Mouse (Mus musculus) neural tube, embryonic 13.5 days (tissue): Measurements from ENCODE around the gene Gm17606. TPM values are rescaled to one million over a fixed set of nuclear protein-coding genes. Genes with fewer than 3 reads are reported as not detected.

Experiments
- ATAC-seq: fragments of 200-750 bp; cut with Nextera tagmentation; 2 replicates; pipeline ENCODE4 v1.8.0; 2017; ENCODE audit warnings: low read depth, mild to moderate bottlenecking, moderate TSS enrichment, moderate library complexity
- H3K27ac ChIP-seq: fragments of 300-500 bp; sonication (generic); replicated peaks from 2 replicates; pipeline ENCODE4 v1.5.1; 2015; ENCODE audit warnings: moderate library complexity, mild to moderate bottlenecking, inconsistent platforms
- H3K27me3 ChIP-seq: fragments of 300-500 bp; sonication (generic); 2 replicates; pipeline ENCODE4 v1.6.1; 2015; ENCODE audit warnings: mild to moderate bottlenecking, inconsistent platforms
- H3K36me3 ChIP-seq: fragments of 300-500 bp; sonication (generic); 2 replicates; pipeline ENCODE4 v1.6.1; 2015; ENCODE audit warnings: mild to moderate bottlenecking, inconsistent platforms
- H3K4me1 ChIP-seq: fragments of 300-500 bp; sonication (generic); replicated peaks from 2 replicates; pipeline ENCODE4 v1.6.1; 2015; ENCODE audit warnings: inconsistent platforms
- H3K4me2 ChIP-seq: fragments of 300-500 bp; sonication (generic); 2 replicates; pipeline ENCODE4 v1.6.1; 2015; ENCODE audit warnings: inconsistent platforms, mild to moderate bottlenecking, moderate library complexity
- H3K4me3 ChIP-seq: fragments of 300-500 bp; sonication (generic); 2 replicates; pipeline ENCODE4 v1.5.1; 2015; ENCODE audit warnings: mild to moderate bottlenecking, inconsistent platforms
- H3K9ac ChIP-seq: fragments of 300-500 bp; sonication (generic); 2 replicates; pipeline ENCODE4 v1.6.1; 2015; ENCODE audit warnings: moderate library complexity, mild to moderate bottlenecking, inconsistent platforms
- H3K9me3 ChIP-seq: fragments of 300-500 bp; sonication (generic); 2 replicates; pipeline ENCODE4 v1.6.1; 2016; ENCODE audit warnings: inconsistent platforms
- WGBS: fragments of 180-500 bp; shearing (Covaris S2); methylation state at CpG from one replicate; pipeline ENCODE4 v1.1.7; 2015; 5-methylcytosine and 5-hydroxymethylcytosine counted together
- polyA plus RNA-seq: library from polyadenylated mRNA; unstranded; fragments of >200 nt; fragmentation: Nextera tagmentation; extraction: Ambion mirVana; gene quantifications from 2 replicates; pipeline ENCODE4 v1.2.1, GENCODE M21; 2015

The Gm17606 gene
- polyA plus RNA-seq, 1 experiment from 2014 or later: not detected

DNA sequence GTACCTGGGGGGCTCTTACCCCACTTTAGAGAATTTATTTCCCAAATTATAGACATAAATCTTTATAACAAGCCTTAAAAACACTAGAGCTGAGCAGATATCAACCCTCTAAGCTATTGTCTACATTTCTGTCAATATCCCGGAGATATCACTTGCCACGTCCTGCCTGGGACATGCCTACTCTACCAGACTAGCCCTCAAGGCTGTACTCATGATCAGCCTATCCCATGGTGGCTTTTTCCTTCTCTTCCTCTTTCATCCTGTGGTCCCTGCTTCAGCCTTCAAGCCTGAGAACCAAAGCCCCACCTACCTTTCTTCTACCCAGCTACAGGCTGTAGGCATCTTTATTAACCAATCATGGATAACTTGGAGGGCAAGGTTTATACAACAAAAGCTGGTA is 11.0 kb upstream of the Gm17606 start:
- no peak for ATAC-seq
- Histone ChIP-seq H3K9ac (no peak overlapping the region), H3K4me3 (no peak overlapping the region), H3K27ac (no peak overlapping the region), H3K4me2 (no peak overlapping the region), H3K4me1 (peaks cover 16% of the 10 kb centered on the region; the same call in 1 of the 2 replicates), H3K27me3 (no peaks in the 10 kb centered on the region), H3K36me3 (peaks cover 55% of the 10 kb centered on the region), H3K9me3 (no peaks in the 10 kb centered on the region)
- WGBS: 90% methylated on average over 2 of the region's 2 CpGs

DNA sequence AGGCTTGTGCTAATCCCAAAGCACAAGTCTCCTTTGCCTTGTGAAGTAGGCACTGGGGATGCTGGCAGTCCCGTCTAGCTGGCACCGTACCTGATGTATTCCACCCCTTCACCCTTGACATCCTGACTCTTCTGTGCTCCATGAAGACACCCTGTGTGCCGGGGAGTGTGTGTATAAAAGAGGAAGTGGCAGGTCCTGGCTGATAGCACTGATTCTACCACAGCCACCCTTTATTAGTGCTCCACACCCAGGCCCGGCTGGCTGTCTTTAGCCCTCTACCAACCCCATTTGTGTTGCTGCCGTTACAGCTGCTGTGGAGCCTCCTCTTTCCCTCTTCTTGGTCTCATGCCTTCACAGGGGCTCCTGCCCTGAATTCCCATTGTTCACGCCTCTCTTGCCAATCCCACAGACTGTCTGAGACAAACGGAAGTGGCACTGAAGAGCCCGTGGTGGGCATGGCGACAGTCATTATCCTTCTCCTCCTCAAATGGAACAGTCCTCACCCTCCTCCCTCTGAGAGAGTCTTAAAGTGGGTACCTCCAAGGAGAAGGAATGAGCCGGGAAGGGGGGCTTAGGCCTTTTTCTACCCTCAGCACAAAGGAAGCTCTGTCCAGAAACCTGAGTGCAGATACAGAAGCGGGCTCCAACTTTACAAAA is 10.0 kb upstream of the Gm17606 start:
- Histone ChIP-seq H3K4me3 (no peak overlapping the region), H3K27me3 (no peaks in the 10 kb centered on the region), H3K9me3 (no peaks in the 10 kb centered on the region), H3K9ac (no peak overlapping the region), H3K27ac (peak overlapping the region; percentile 75), H3K36me3 (peaks cover 61% of the 10 kb centered on the region), H3K4me2 (no peak overlapping the region), H3K4me1 (peaks cover 16% of the 10 kb centered on the region; the same call in 1 of the 2 replicates)
- WGBS: 69% methylated on average over 11 of the region's 11 CpGs
- ATAC-seq: peak; percentile 60

DNA sequence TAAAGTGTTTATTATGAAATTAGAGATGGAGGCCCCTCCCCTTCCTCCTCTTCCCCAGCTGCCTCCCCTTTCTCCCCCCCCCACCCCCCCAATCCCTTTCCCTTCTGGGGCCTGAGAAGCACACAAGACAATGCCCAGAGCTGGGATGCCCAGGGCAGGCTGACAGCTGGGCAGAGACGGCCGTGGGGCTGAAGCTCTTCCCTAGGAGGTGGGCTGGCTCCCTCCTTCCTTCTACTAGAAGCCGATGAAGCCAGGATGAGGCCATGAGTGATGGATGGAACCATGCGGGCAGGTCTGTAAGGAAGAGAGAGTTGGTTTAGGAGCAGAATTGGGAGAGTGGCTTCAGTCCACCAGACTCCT is 9.5 kb upstream of the Gm17606 start:
- Histone ChIP-seq H3K36me3 (peaks cover 66% of the 10 kb centered on the region), H3K9ac (no peak overlapping the region), H3K4me3 (no peak overlapping the region), H3K27ac (peak overlapping the region; percentile 75), H3K27me3 (no peaks in the 10 kb centered on the region), H3K4me2 (no peak overlapping the region), H3K4me1 (peaks cover 16% of the 10 kb centered on the region; the same call in 1 of the 2 replicates), H3K9me3 (no peaks in the 10 kb centered on the region)
- WGBS: 45% methylated on average over 4 of the region's 4 CpGs
- peak; percentile 52 for ATAC-seq

DNA sequence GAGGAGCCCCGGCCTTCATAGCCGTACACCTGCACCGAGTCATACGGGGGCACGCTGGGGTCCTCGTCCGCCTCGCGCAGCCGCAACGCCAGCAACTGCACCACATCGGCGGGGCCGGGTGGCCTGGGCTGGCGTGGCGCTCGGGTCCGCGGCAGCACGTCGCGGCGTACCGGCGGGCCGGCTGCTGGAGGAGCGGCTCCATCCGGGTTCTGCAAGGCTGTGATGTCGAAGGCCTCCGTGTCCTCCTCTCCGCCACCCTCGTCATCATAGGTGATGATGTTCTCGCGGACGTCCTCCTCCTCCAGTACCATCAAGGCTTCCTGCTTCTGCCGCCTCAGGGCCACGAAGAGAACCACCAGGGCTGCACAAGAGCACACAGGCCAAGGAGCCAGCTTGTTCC is 8.5 kb upstream of the Gm17606 start:
- Histone ChIP-seq H3K4me3 (no peak overlapping the region), H3K9me3 (no peaks in the 10 kb centered on the region), H3K27me3 (no peaks in the 10 kb centered on the region), H3K4me1 (peaks cover 16% of the 10 kb centered on the region; the same call in 1 of the 2 replicates), H3K9ac (0 out of 2 replicates have a peak overlapping the region, but pooled peaks have one; percentile 1), H3K36me3 (peaks cover 77% of the 10 kb centered on the region), H3K4me2 (no peak overlapping the region), H3K27ac (peak overlapping the region; percentile 75)
- WGBS: 94% methylated on average over 37 of the region's 37 CpGs
- no peak for ATAC-seq

DNA sequence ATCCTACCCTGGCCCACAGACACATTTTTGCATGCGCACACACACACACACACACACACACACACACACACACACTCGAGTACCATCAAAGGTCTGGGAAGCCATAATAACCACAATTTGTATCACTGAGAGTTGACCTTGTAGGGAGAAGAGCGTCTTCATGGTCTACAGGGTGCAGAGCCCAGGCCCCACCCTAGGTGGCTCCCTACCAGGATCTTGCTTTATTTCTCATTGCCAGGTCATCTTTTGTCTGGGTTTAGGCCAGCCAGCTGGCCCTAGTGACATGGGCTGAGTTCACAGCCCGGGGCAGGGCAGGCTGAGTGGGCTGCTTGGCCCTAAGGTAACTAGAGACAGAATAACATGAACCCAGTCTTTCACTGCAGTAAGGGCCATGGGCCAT is 6.6 kb upstream of the Gm17606 start:
- Histone ChIP-seq H3K4me2 (no peak overlapping the region), H3K4me1 (peaks cover 31% of the 10 kb centered on the region), H3K9ac (no peak overlapping the region), H3K27me3 (no peaks in the 10 kb centered on the region), H3K27ac (no peak overlapping the region), H3K36me3 (peaks cover 95% of the 10 kb centered on the region), H3K9me3 (no peaks in the 10 kb centered on the region), H3K4me3 (no peak overlapping the region)
- 91% methylated on average over 4 of the region's 4 CpGs for WGBS
- no peak for ATAC-seq

DNA sequence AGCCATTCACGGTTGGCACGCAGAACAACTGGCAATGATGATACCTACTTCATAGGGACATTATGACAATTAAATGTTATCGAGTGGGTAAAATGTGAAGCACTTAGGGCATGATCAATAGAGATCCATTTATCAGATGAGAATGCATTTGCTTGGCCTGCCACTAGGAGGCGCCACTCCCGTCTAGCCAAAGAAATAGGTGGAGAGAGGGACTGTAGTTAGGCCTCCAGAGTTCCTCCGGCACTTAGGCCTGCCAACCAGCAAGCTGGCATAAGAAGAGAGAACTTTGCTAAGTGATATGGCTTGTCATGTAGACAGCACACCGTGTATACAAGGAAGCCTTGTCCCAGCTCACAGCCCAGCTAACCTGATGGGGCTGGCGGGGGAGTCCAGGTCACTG is 3.8 kb upstream of the Gm17606 start:
- Histone ChIP-seq H3K4me3 (no peak overlapping the region), H3K27me3 (no peaks in the 10 kb centered on the region), H3K9me3 (no peaks in the 10 kb centered on the region), H3K27ac (no peak overlapping the region), H3K9ac (no peak overlapping the region), H3K4me1 (peaks cover 31% of the 10 kb centered on the region), H3K4me2 (no peak overlapping the region), H3K36me3 (peaks cover 69% of the 10 kb centered on the region)
- no peak for ATAC-seq
- 52% methylated on average over 8 of the region's 8 CpGs for WGBS

DNA sequence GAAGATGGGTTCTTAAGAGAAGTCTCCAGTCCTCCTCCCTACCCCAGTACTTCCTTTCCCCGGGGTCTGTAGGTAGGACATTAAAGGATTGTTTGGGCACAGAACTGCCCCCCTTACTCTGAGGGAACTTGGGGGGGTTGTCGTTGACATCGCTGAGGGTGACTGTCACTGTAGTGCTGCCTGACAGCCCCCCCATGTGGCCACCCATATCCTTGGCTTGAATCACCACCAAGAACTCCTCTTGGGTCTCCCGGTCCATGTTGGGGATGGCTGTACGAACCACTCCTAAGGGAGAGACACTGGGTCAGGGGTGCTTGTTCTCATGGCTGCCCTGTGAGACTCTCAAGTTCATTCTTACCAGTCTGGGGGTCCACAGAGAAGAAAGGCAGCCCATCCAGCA is 2.5 kb upstream of the Gm17606 start:
- Histone ChIP-seq H3K4me1 (peaks cover 34% of the 10 kb centered on the region), H3K9me3 (no peaks in the 10 kb centered on the region), H3K4me3 (no peak overlapping the region), H3K27ac (no peak overlapping the region), H3K9ac (peak overlapping the region; percentile 83; the same call in 1 of the 2 replicates), H3K27me3 (no peaks in the 10 kb centered on the region), H3K4me2 (no peak overlapping the region), H3K36me3 (peaks cover 69% of the 10 kb centered on the region)
- no peak for ATAC-seq
- 79% methylated on average over 5 of the region's 5 CpGs for WGBS

DNA sequence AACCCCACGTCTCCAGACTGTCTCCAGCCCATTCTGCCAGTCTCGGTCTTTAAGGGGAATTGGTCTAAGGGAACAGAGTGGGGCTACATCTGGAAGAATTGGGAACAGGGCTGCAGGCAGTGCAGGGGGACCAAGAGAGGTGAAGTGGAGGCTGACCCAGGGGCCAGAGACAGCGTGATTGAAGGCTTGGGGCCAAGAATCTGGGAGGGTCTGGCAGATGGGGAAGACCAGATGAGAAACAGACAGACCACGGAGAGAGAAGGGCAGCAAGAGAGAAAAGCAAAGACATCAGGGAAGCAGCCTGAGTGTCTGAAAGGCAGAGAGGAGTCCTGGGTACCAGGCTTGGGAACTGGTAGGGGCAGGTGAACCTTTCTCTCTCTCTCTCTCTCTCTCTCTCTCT is 631 bp upstream of the Gm17606 start:
- H3K4me2 ChIP-seq: peak overlapping the region; percentile 74
- 14% methylated on average over 4 of the region's 4 CpGs for WGBS
- H3K36me3 ChIP-seq: peaks cover 69% of the 10 kb centered on the region
- H3K4me1 ChIP-seq: peaks cover 34% of the 10 kb centered on the region
- H3K27me3 ChIP-seq: no peaks in the 10 kb centered on the region
- H3K9ac ChIP-seq: peak overlapping the region; percentile 83
- no peak for ATAC-seq
- H3K4me3 ChIP-seq: peak overlapping the region; percentile 58
- H3K9me3 ChIP-seq: no peaks in the 10 kb centered on the region
- H3K27ac ChIP-seq: no peak overlapping the region; the same call in 1 of the 2 replicates

DNA sequence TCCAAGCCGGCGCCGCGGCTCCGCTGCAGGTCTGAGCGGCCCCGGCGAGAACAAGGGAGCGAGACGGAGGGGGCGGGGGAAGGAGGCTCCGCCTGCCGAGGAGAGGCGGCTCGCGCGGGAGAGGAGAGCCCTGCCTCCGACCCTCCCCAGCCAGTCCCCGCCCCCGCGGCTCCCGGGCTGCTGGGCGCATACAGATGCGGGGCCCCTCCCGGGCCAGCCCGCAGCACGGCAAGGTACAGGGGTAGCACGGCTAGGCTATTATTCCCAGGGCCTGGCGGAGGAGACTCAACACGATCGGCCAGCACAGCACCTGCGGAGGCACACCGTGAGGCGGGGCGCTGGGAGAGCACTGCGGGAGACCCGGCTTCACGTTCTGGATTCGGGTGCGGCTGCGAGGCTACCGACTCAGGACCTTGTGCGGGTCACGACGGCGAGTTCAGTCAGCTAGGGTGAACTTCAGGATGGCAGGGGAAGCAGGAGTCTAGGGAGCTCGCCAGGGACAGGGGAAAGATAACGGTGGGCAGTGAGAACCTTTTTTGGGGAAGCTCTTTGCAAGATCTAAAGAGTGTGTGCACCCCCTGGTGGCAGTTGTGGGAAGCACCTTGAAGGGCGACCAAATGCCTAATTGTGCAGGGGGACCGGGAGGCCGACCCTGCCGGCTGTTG is 685 bp downstream of the Gm17606 start, which contains the start of gene Cdh24:
Gene Cdh24 (minus strand): TSS at position 60 of the 665 bp plus-strand sequence.
- H3K9ac ChIP-seq: peak within 1 kb of the TSS; percentile 83
- under 1% methylated on average over 42 of the region's 52 CpGs for WGBS
- H3K27ac ChIP-seq: peak within 1 kb of the TSS; percentile 87
- peak; percentile 93 for ATAC-seq
- H3K27me3 ChIP-seq: no peaks in the 10 kb centered on the region
- peaks cover 34% of the 10 kb centered on the region for H3K4me1 ChIP-seq
- peaks cover 72% of the 10 kb centered on the region for H3K36me3 ChIP-seq
- peak within 1 kb of the TSS; percentile 74 for H3K4me2 ChIP-seq
- no peaks in the 10 kb centered on the region for H3K9me3 ChIP-seq
- H3K4me3 ChIP-seq: peak within 1 kb of the TSS; percentile 58

DNA sequence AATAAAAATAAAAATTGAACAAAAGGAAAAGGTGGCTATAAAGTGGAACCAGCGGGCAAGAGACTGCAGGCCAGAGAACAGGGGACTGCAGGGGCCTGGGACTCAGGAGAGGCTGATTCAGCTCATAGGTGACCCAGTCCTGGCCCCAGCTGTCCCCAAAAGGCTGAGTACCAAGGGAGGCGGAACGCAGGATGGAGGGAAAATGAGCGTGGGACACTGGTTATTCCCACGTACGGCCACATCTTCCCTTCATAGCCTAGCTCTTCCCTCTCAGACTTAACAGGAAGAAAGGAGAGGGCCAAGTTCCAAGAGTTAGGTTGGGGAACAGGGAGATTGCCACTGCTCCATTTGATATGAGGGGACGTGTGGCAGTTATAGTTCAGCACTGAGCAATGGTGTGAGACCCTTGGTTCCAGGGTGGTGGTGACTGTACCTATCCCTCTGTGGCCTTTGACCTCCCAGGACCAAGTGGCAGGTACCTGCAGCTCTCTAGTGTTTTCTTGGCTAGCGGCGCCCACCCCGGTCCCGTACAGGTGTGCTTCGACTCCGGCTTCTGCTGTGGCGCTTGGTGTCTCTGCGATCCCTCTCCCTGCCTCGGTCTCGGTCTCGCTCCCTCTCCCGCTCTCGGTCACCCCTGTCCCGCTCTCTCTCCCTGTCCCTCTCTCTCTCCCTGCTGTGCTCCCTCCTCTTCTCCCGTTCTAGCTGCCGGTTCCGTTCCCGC is 1.6 kb downstream of the Gm17606 start:
- 81% methylated on average over 25 of the region's 25 CpGs for WGBS
- ATAC-seq: no peak
- H3K9ac ChIP-seq: 0 out of 2 replicates have a peak overlapping the region, but pooled peaks have one; percentile 83
- H3K4me3 ChIP-seq: no peak overlapping the region
- peaks cover 72% of the 10 kb centered on the region for H3K36me3 ChIP-seq
- H3K4me1 ChIP-seq: peaks cover 34% of the 10 kb centered on the region
- no peaks in the 10 kb centered on the region for H3K9me3 ChIP-seq
- H3K27me3 ChIP-seq: no peaks in the 10 kb centered on the region
- 0 out of 2 replicates have a peak overlapping the region, but pooled peaks have one; percentile 49 for H3K27ac ChIP-seq
- no peak overlapping the region for H3K4me2 ChIP-seq

DNA sequence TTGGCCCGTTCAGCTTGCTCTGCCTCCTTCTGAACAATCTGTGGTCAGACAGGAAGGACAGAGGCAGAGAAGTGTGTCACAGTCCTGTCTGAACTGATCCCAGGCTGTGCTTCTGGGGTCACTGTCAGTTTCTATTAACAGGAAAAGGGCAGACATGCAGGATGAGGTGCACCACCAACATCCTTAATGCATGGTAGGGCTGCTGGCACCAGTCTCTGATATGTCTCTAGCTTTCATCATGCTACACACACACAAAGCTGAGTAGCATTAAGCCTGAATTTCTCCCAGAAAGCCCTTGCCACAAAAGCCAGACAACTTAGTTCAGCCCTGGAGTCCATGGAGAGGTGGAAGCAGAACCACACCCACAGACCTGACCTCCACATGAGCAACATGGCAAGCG is 2.3 kb downstream of the Gm17606 start:
- peaks cover 34% of the 10 kb centered on the region for H3K4me1 ChIP-seq

DNA sequence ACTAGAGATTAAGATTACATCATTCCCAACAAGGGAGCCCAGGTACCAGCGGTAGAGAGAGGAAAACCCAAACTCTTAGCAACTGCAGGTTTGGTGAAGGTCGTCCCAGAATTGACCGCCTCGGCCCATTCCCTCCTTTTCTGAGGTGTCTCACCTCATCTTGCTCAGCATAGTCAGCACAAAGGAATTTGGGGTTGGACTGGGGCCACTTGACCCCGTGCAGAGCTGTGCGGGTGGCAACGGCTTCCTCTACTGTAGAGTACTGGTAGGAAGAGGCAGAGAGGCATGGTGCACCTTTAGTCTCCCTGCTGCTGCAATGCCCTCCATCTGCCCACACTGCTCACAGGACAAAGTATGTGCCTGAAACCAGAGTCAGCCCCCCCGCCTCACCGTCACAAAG is 3.5 kb downstream of the Gm17606 start:
- ATAC-seq: no peak
- 96% methylated on average over 9 of the region's 9 CpGs for WGBS
- Histone ChIP-seq H3K27ac (no peak overlapping the region), H3K9ac (no peak overlapping the region), H3K27me3 (no peaks in the 10 kb centered on the region), H3K4me2 (no peak overlapping the region), H3K4me1 (peaks cover 32% of the 10 kb centered on the region), H3K36me3 (peaks cover 71% of the 10 kb centered on the region), H3K9me3 (no peaks in the 10 kb centered on the region), H3K4me3 (no peak overlapping the region)

More for the DNA sequence above, 2.3 kb downstream of the Gm17606 start:
- Histone ChIP-seq H3K36me3 (peaks cover 72% of the 10 kb centered on the region), H3K4me2 (no peak overlapping the region), H3K27ac (no peak overlapping the region), H3K27me3 (no peaks in the 10 kb centered on the region), H3K9me3 (no peaks in the 10 kb centered on the region), H3K9ac (no peak overlapping the region), H3K4me3 (no peak overlapping the region)
- ATAC-seq: no peak
- 86% methylated on average over 2 of the region's 2 CpGs for WGBS
